Mouse (Mus musculus) cerebellum, adult 2 months (tissue): ENCODE measurements around the gene Sult2b1.

ENCODE experiments used
- CTCF ChIP-seq: fragments of 200-500 bp; IDR thresholded peaks from 2 replicates; pipeline ENCODE4 v1.5.1; 2011; ENCODE audit warnings: low read depth, mild to moderate bottlenecking, control low read depth, low read length, moderate library complexity, borderline replicate concordance; ENCODE audit not compliant: insufficient read depth
- POLR2A ChIP-seq: fragments of 200-500 bp; IDR thresholded peaks from 2 replicates; pipeline ENCODE4 v1.6.1; 2011; ENCODE audit warnings: low read length, control low read depth, borderline replicate concordance; ENCODE audit not compliant: insufficient read depth

- TF ChIP-seq CTCF (no peak), POLR2A (peak; percentile 42; the same call in 1 of the 2 replicates)
Observed at GRCm38 (mm10) chr7:45699523-45700141, 84.8 kb downstream of the Sult2b1 start, which contains the start of gene Car11.
